Mouse (Mus musculus) G1E (cell line): ENCODE measurements around the gene Slc17a4. TPM values are rescaled to one million over a fixed set of nuclear protein-coding genes. Genes with fewer than 3 reads are reported as not detected.

Experiments
- ATAC-seq: 2 replicates; pipeline ENCODE4 v1.8.0; 2016; ENCODE audit warnings: mild to moderate bottlenecking; ENCODE audit not compliant: insufficient number of reproducible peaks, poor library complexity, low FRiP score, severe bottlenecking; ENCODE audit errors: extremely low read depth
- DNase-seq: peaks from one replicate; pipeline ENCODE4 v3.0.0; 2012; ENCODE audit warnings: low spot score
- H3K27me3 ChIP-seq: 2 replicates; pipeline ENCODE4 v1.6.1; 2012; ENCODE audit warnings: mild to moderate bottlenecking, low read length, inconsistent platforms; ENCODE audit not compliant: insufficient read depth
- H3K36me3 ChIP-seq: replicated peaks from 2 replicates; pipeline ENCODE3; 2012; ENCODE audit warnings: mild to moderate bottlenecking, inconsistent platforms
- H3K4me1 ChIP-seq: 2 replicates; pipeline ENCODE4 v1.6.1; 2012; ENCODE audit warnings: low read depth, low read length, inconsistent platforms, mixed read lengths; ENCODE audit not compliant: insufficient read depth
- H3K4me3 ChIP-seq: 2 replicates; pipeline ENCODE4 v1.5.1; 2012; ENCODE audit warnings: low read depth, mild to moderate bottlenecking, inconsistent platforms, low read length, moderate library complexity, mixed read lengths
- H3K9me3 ChIP-seq: replicated peaks from 2 replicates; pipeline ENCODE4 v1.6.1; 2012; ENCODE audit warnings: inconsistent platforms
- CTCF ChIP-seq: IDR thresholded peaks from 2 replicates; pipeline ENCODE4 v1.5.1; 2012; ENCODE audit warnings: low read depth, low read length, inconsistent platforms, mixed read lengths
- GATA1 ChIP-seq: IDR thresholded peaks from 2 replicates; pipeline ENCODE4 v1.6.1; 2012; ENCODE audit warnings: borderline replicate concordance, low read length, inconsistent platforms, mixed read lengths
- GATA2 ChIP-seq: IDR thresholded peaks from 2 replicates; pipeline ENCODE4 v1.6.1; 2012; ENCODE audit warnings: low read depth, low read length, inconsistent platforms, borderline replicate concordance
- POLR2AphosphoS5 ChIP-seq: IDR thresholded peaks from 2 replicates; pipeline ENCODE4 v1.6.1; 2012; ENCODE audit warnings: low read depth, low read length, inconsistent platforms; ENCODE audit not compliant: insufficient replicate concordance
- TAL1 ChIP-seq: conservative IDR thresholded peaks from 2 replicates; pipeline ENCODE4 v1.6.1; 2012; ENCODE audit warnings: low read depth, low read length, inconsistent platforms, mixed read lengths
- polyA plus RNA-seq: library from polyadenylated mRNA; stranded (reverse); fragments of >175 nt; gene quantifications from 2 replicates; pipeline ENCODE4 v1.2.3, GENCODE M21; 2012
- total RNA-seq, 2 experiments: library from RNA; stranded (forward) in 1 of 2; stranded (reverse) in 1 of 2; fragments of 200-1000 nt in 1 of 2; fragments of >200 nt in 1 of 2; fragmentation: Nextera tagmentation in 1 of 2; gene quantifications; 2 replicates each; pipeline ENCODE4 v1.2.3; 2014 to 2017

Slc17a4 gene
- total RNA-seq (2014; fragmentation: Nextera tagmentation) (not detected in 2 replicates), total RNA-seq (2017) (0.17 and 0.27 TPM in 2 replicates), polyA plus RNA-seq (not detected in 2 replicates)

DNA sequence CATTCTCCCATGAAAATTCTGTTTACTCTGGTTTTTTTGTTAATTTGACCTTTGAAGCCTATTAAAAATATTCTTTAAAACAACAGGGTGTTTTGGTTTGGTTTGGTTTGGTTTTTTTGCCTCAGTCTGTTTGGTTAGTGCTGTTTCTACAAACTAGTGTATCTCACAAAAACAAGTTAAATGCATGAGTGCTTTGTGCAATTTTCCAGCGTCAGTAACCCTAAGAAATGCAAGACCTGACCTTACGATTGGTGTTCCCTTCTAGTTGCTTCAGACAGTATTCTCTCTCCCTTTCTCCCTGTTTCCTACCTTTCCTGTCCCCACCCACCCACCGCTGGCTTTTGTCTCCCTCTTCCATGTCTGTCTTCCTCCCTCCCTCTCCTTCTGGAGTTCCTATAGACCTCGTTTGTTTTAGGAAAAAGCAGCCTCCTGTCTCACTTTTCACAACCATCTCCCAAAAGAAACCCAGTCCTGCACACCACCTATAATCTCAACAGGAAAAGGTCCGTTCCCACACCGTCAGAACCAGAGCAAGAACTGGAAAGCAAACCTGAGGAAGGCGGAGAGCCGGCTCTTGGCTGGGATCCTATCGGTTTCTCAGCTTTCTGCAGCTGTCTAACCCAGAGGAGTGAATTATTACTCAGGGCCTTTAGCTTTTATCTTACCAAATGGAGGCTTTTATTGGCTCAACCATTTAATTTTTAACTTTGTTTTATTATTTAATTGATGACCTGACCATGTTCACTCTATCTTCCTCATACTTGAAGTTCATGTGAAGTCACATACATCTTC is at the start of gene Slc17a4:
TSS of gene Slc17a4 (minus strand) at position 634 of the 792 bp plus-strand sequence.
- Histone ChIP-seq H3K4me3 (no peak within 1 kb of the TSS), H3K9me3 (no peaks in the 10 kb centered on the region), H3K27me3 (peaks cover 10% of the 10 kb centered on the region), H3K36me3 (no peaks in the 10 kb centered on the region), H3K4me1 (no peaks in the 10 kb centered on the region)
- DNase-seq (no peak), ATAC-seq (no peak)
- no peak for TF ChIP-seq POLR2AphosphoS5

DNA sequence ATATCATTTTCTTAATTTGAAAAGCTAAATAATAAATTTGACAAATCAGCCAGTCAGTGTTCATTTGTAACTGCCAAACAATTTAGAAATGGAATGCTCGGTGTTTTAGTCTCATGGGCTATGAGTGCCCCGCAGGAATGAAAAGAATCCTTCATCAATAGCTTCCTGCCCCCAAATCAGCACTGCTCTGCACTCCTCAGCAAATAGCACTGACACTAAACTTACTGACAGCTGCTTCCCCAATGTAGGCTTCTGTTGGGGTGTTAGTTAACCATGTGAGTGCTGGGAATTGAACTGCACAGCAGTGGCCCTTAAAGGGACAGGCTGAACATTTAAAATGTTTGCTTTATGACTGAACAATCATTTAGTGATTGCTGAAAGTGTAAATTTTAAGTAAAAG is 45.0 kb upstream of the Slc17a4 start:
- DNase-seq (no peak), ATAC-seq (no peak)
- Histone ChIP-seq H3K9me3 (no peaks in the 10 kb centered on the region), H3K27me3 (no peaks in the 10 kb centered on the region), H3K36me3 (no peaks in the 10 kb centered on the region), H3K4me3 (no peak overlapping the region), H3K4me1 (no peaks in the 10 kb centered on the region)
- TF ChIP-seq GATA2: no peak
- no peak for TF ChIP-seq CTCF
- TF ChIP-seq TAL1: no peak
- no peak for TF ChIP-seq POLR2AphosphoS5
- no peak for TF ChIP-seq GATA1

DNA sequence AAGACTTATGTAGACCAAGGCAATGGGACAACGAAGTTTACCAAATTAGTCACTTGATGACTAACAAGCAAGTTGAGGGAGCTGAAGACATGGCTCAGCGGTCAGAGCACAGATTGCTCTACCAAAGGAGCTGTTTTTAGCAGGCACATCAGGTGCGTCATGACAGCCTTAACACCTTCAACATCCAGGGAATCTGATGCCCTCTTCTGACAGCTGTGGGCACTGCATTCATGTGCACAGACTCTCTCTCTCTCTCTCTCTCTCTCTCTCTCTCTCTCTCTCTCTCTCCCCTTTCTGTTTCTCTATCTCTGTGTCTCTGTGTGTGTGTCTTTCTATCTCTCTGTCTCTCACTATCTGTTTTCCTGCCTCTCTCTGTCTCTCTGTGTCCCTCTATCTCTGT is 36.1 kb upstream of the Slc17a4 start:
- Histone ChIP-seq H3K27me3 (peaks cover 2% of the 10 kb centered on the region; the same call in 1 of the 2 replicates), H3K36me3 (no peaks in the 10 kb centered on the region), H3K9me3 (no peaks in the 10 kb centered on the region), H3K4me3 (no peak overlapping the region), H3K4me1 (peaks cover 3% of the 10 kb centered on the region; the same call in 1 of the 2 replicates)
- DNase-seq (no peak), ATAC-seq (no peak)
- no peak for TF ChIP-seq CTCF
- no peak for TF ChIP-seq TAL1

DNA sequence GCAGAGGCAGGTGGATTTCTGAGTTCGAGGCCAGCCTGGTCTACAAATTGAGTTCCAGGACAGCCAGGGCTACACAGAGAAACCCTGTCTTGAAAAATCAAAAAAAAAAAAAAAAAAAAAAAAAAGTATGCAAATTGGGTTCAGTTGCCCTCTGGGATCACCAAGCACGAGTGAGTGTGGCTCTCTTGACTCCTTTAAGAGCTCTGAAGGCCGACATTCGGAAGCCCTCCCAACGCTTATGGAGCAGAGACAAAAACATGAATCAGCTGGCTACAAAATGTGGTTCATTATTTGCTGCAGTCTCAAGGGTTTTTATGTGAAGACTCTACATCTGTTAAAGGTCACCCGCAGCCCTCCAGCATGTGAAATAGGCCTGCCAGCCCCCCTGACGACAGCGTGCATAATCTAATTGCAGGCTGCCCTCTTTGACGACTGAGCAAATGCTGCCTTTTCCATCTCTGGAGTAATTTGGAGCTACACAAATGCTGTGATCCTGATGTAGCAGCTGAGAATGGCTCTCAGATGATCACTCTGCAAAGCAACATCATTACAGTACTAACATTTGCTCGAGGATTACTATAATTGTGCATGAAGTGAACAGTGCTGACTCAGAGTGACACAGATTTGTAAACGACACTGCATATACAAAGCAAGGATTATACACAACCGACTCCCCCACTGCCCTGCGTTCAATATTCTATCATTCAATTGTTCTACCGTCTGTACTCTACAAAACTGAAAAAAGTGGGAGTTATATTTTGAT is 34.9 kb upstream of the Slc17a4 start:
- Histone ChIP-seq H3K36me3 (no peaks in the 10 kb centered on the region), H3K4me3 (no peak overlapping the region), H3K4me1 (peaks cover 3% of the 10 kb centered on the region; the same call in 1 of the 2 replicates), H3K27me3 (peaks cover 2% of the 10 kb centered on the region; the same call in 1 of the 2 replicates), H3K9me3 (no peaks in the 10 kb centered on the region)
- DNase-seq: no peak
- ATAC-seq: no peak
- TF ChIP-seq GATA2 (no peak), POLR2AphosphoS5 (no peak), GATA1 (no peak), TAL1 (no peak), CTCF (no peak)

DNA sequence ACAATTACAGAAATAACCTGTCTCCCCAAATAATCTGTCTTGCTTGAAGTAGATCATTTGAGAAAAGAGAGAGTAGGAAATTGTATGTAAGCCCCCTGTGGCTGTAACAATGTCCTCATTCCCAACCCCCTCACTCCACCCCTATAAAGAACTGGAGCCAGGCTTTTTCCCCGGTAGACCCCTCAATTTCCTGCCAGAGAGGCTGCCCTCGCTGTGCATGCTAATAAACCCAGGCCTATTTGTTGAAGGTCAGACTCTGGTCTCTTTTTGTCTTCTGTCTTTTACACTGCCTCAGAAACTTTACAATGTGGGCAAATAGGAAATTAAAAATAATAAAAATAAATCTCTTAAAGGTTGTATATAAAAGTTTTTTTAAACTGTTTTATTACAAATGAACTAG is 31.4 kb upstream of the Slc17a4 start:
- TF ChIP-seq GATA2 (no peak), TAL1 (no peak), CTCF (no peak), POLR2AphosphoS5 (no peak), GATA1 (no peak)
- no peak for DNase-seq
- Histone ChIP-seq H3K4me3 (no peak overlapping the region), H3K27me3 (peaks cover 3% of the 10 kb centered on the region), H3K9me3 (no peaks in the 10 kb centered on the region), H3K36me3 (no peaks in the 10 kb centered on the region), H3K4me1 (no peaks in the 10 kb centered on the region)
- ATAC-seq: no peak

DNA sequence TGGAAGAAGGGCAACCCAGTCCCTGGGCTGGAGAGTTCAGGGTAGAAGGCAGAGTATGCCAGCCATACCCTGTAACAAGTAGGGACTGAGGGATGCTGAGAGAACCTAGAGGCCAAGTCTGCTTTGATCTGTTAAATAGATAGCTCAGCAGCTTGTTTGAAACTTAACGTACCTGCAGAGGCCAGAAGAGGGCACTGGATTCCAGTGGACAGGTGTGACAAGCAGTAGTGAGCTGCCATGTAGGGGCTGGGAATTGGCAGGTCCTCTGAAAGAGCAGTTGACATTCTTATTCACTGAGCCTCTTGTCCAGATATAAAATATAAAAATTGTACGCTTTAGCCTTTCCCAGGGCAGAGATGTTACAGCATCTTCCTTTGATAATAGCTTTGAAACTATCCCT is 28.1 kb upstream of the Slc17a4 start:
- Histone ChIP-seq H3K9me3 (no peaks in the 10 kb centered on the region), H3K4me3 (no peak overlapping the region), H3K4me1 (no peaks in the 10 kb centered on the region), H3K36me3 (no peaks in the 10 kb centered on the region), H3K27me3 (peaks cover 5% of the 10 kb centered on the region; the same call in 1 of the 2 replicates)
- ATAC-seq (no peak), DNase-seq (no peak)
- TF ChIP-seq TAL1 (no peak), CTCF (no peak), GATA1 (no peak), POLR2AphosphoS5 (no peak), GATA2 (no peak)
